Mouse (Mus musculus) kidney, embryonic 16.5 days (tissue): ENCODE measurements at regions not wholly inside any gene's neighbourhood (a gene's known extent, or its start where the extent isn't known, plus 50 kb on each side); places are given as distances from the start of the nearest gene placed in this dataset.

Experiments used
- ATAC-seq: fragments of 200-750 bp; cut with Nextera tagmentation; 2 replicates; pipeline ENCODE4 v1.8.0; 2017; ENCODE audit warnings: moderate TSS enrichment; ENCODE audit not compliant: low FRiP score, low TSS enrichment
- H3K27ac ChIP-seq: fragments of 300-500 bp; sonication (generic); 2 replicates; pipeline ENCODE4 v1.5.1; 2014; ENCODE audit warnings: low read length
- H3K27me3 ChIP-seq: fragments of 300-500 bp; sonication (generic); 2 replicates; pipeline ENCODE4 v1.6.1; 2014; ENCODE audit warnings: low read length, control low read depth, mixed read lengths; ENCODE audit not compliant: insufficient read depth
- H3K36me3 ChIP-seq: fragments of 300-500 bp; sonication (generic); 2 replicates; pipeline ENCODE4 v1.6.1; 2014; ENCODE audit warnings: low read length, control low read depth, mixed read lengths; ENCODE audit not compliant: insufficient read depth
- H3K4me1 ChIP-seq: fragments of 300-500 bp; sonication (generic); 2 replicates; pipeline ENCODE4 v1.6.1; 2014; ENCODE audit warnings: low read length, control low read depth, mixed read lengths; ENCODE audit not compliant: insufficient read depth
- H3K4me2 ChIP-seq: fragments of 300-500 bp; sonication (generic); replicated peaks from 2 replicates; pipeline ENCODE4 v1.6.1; 2014; ENCODE audit warnings: low read depth, low read length
- H3K4me3 ChIP-seq: fragments of 300-500 bp; sonication (generic); 2 replicates; pipeline ENCODE4 v1.5.1; 2014; ENCODE audit warnings: mild to moderate bottlenecking, low read length
- H3K9ac ChIP-seq: fragments of 300-500 bp; sonication (generic); replicated peaks from 2 replicates; pipeline ENCODE4 v1.6.1; 2014; ENCODE audit warnings: low read length
- H3K9me3 ChIP-seq: fragments of 300-500 bp; sonication (generic); 2 replicates; pipeline ENCODE4 v1.6.1; 2016; ENCODE audit warnings: low read length, control low read depth
- WGBS: fragments of 180-500 bp; shearing (Covaris S2); extraction: QIAGEN DNeasy Blood & Tissue Kit; methylation state at CpG from one replicate; pipeline ENCODE4 v1.1.7; 2014; 5-methylcytosine and 5-hydroxymethylcytosine counted together

DNA sequence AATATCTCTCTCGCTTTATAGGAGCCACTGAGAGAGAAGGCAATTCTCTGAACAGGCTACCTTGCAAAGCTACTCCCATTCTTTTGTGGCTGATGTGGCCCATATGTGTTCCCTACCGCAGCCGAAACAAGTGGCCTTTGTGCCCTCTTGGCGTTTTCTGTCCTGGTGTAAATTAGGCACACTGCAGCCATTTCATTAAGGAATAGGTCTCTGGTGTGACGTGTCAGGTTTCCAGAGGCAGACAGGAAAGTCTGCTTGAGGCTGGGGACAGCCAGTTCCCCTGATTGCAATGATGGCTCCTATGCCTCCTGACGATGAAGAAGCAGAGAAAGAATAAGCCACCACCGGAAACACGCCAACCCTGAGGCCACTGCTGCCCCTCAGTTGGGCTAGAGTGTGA is 59.3 kb upstream of the Bcor start:
- no peaks in the 10 kb centered on the region for H3K9me3 ChIP-seq
- H3K36me3 ChIP-seq, result no peaks in the 10 kb centered on the region
- ATAC-seq, result no peak
- H3K4me2 ChIP-seq, result no peak overlapping the region
- no peak overlapping the region for H3K4me3 ChIP-seq
- peaks cover 9% of the 10 kb centered on the region; the same call in 1 of the 2 replicates for H3K27me3 ChIP-seq
- H3K4me1 ChIP-seq, result no peaks in the 10 kb centered on the region
- no peak overlapping the region for H3K27ac ChIP-seq
- whole genome bisulfite sequencing, result 54% methylated on average over 8 of the region's 8 CpGs
- H3K9ac ChIP-seq, result no peak overlapping the region

GRCm38 (mm10) chrX:12224314-12224713 is 64.2 kb upstream of the Bcor start:
- WGBS, result 80% methylated on average over 4 of the region's 4 CpGs
- H3K4me2 ChIP-seq, result no peak overlapping the region
- H3K27ac ChIP-seq, result no peak overlapping the region
- no peak overlapping the region for H3K4me3 ChIP-seq
- no peak overlapping the region for H3K9ac ChIP-seq
- no peaks in the 10 kb centered on the region for H3K9me3 ChIP-seq
- H3K27me3 ChIP-seq, result peaks cover 18% of the 10 kb centered on the region; the same call in 1 of the 2 replicates
- no peaks in the 10 kb centered on the region for H3K36me3 ChIP-seq
- H3K4me1 ChIP-seq, result no peaks in the 10 kb centered on the region
- no peak for ATAC-seq

DNA sequence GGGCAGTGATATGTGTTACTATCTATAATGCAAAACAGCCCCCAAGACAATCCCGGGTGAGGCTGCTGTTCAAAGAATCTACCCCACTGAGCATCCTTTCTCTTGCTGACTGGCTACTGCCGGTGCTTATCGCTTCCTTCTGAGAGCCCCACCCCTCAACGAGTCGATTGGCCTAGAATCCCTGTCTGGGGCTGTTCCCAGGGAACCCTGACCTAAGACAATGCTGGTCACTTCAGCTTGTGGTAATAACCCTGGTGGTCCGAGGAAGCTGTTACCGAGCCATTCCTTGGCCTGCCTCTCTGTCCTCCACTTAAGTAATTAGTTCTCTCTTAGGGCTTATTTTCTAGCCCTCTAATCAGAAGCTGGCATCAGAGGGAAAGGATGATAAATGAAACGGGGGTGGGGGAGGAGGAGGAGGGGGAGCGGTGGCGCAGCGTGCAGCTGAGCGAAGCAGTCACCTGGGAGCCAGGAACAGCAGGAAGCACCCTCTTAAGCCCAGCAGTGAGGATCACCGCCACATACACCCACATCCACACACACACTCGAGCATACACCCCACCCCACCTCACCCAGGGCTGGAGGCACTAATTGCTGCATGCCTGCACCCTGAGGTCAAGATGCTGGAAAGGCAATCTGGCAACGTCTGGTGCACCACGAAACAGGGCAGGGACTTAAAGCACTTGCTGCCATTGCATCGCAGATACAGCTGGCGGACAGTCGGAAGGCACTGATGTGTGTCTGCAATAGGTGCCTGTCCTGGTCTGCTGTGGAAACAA is 65.1 kb upstream of the Bcor start:
- H3K4me2 ChIP-seq, result peak overlapping the region; percentile 44
- ATAC-seq, result 0 out of 2 replicates have a peak, but pooled peaks have one; percentile 67
- H3K27ac ChIP-seq, result no peak overlapping the region
- peaks cover 18% of the 10 kb centered on the region; the same call in 1 of the 2 replicates for H3K27me3 ChIP-seq
- WGBS, result 18% methylated on average over 18 of the region's 19 CpGs
- no peaks in the 10 kb centered on the region for H3K36me3 ChIP-seq
- peak overlapping the region; percentile 20 for H3K4me3 ChIP-seq
- H3K9ac ChIP-seq, result no peak overlapping the region
- no peaks in the 10 kb centered on the region for H3K9me3 ChIP-seq
- no peaks in the 10 kb centered on the region for H3K4me1 ChIP-seq

GRCm38 (mm10) chrX:12225892-12226206 is 65.7 kb upstream of the Bcor start:
- ATAC-seq, result no peak

DNA sequence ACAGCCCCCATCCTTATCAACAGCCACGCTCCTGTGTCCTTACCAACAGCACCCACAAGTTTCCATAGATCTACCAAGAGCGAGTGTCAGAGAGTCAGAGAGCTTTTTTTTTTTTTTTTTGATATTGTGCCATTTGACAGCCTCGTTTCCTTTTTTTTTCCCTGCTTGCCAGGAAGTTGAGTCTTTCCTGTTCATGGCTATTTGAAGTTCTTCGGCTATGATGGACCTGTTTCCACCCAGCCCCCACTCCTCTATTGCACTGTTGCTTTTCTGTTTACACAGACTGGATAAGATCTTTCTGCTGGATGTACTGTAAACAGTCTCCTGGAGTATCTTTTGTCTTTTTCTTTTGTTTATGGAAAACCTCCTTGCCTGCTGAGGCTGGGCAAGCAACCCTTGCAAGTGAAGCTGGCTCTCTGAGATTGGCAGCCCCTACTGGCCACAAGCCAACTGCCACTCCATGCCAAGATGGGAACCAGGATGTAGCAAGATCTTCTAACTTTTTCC is 80.4 kb upstream of the Bcor start:
- no peak for ATAC-seq
- WGBS, result 54% methylated on average over 4 of the region's 4 CpGs
- Histone ChIP-seq H3K27ac (no peak overlapping the region), H3K4me2 (no peak overlapping the region), H3K36me3 (no peaks in the 10 kb centered on the region), H3K27me3 (no peaks in the 10 kb centered on the region), H3K4me1 (no peaks in the 10 kb centered on the region), H3K9ac (no peak overlapping the region), H3K4me3 (no peak overlapping the region), H3K9me3 (no peaks in the 10 kb centered on the region)

More at GRCm38 (mm10) chrX:12225892-12226206, 65.7 kb upstream of the Bcor start:
- H3K27ac ChIP-seq, result no peak overlapping the region
- no peaks in the 10 kb centered on the region for H3K4me1 ChIP-seq
- H3K9ac ChIP-seq, result no peak overlapping the region
- no peaks in the 10 kb centered on the region for H3K9me3 ChIP-seq
- peak overlapping the region; percentile 20; the same call in 1 of the 2 replicates for H3K4me3 ChIP-seq
- H3K4me2 ChIP-seq, result peak overlapping the region; percentile 44
- 14% methylated on average over 3 of the region's 3 CpGs for WGBS
- H3K36me3 ChIP-seq, result no peaks in the 10 kb centered on the region
- peaks cover 18% of the 10 kb centered on the region; the same call in 1 of the 2 replicates for H3K27me3 ChIP-seq

- Histone ChIP-seq H3K27me3 (no peaks in the 10 kb centered on the region), H3K36me3 (no peaks in the 10 kb centered on the region), H3K4me1 (no peaks in the 10 kb centered on the region), H3K27ac (no peak overlapping the region), H3K4me2 (no peak overlapping the region), H3K9ac (no peak overlapping the region), H3K4me3 (no peak overlapping the region), H3K9me3 (no peaks in the 10 kb centered on the region)
- ATAC-seq, result no peak
- WGBS, result 53% methylated on average over 4 of the region's 4 CpGs
Measured at GRCm38 (mm10) chrX:12241751-12242150, 81.6 kb upstream of the Bcor start.

GRCm38 (mm10) chrX:12249071-12249470 is 88.9 kb upstream of the Bcor start:
- WGBS, result 47% methylated on average over 4 of the region's 4 CpGs

GRCm38 (mm10) chrX:12249911-12250310 is 89.8 kb upstream of the Bcor start:
- H3K9ac ChIP-seq, result no peak overlapping the region
- no peaks in the 10 kb centered on the region for H3K4me1 ChIP-seq
- H3K9me3 ChIP-seq, result no peaks in the 10 kb centered on the region
- H3K27ac ChIP-seq, result no peak overlapping the region
- no peak overlapping the region for H3K4me2 ChIP-seq
- WGBS, result 86% methylated on average over 4 of the region's 4 CpGs
- ATAC-seq, result no peak
- no peak overlapping the region for H3K4me3 ChIP-seq
- H3K27me3 ChIP-seq, result no peaks in the 10 kb centered on the region; the same call in 1 of the 2 replicates
- H3K36me3 ChIP-seq, result no peaks in the 10 kb centered on the region

More at GRCm38 (mm10) chrX:12249071-12249470, 88.9 kb upstream of the Bcor start:
- H3K4me3 ChIP-seq, result no peak overlapping the region
- no peak overlapping the region for H3K9ac ChIP-seq
- H3K36me3 ChIP-seq, result no peaks in the 10 kb centered on the region
- no peaks in the 10 kb centered on the region for H3K4me1 ChIP-seq
- no peak overlapping the region for H3K4me2 ChIP-seq
- no peak overlapping the region for H3K27ac ChIP-seq
- H3K9me3 ChIP-seq, result no peaks in the 10 kb centered on the region
- no peaks in the 10 kb centered on the region; the same call in 1 of the 2 replicates for H3K27me3 ChIP-seq
- no peak for ATAC-seq

DNA sequence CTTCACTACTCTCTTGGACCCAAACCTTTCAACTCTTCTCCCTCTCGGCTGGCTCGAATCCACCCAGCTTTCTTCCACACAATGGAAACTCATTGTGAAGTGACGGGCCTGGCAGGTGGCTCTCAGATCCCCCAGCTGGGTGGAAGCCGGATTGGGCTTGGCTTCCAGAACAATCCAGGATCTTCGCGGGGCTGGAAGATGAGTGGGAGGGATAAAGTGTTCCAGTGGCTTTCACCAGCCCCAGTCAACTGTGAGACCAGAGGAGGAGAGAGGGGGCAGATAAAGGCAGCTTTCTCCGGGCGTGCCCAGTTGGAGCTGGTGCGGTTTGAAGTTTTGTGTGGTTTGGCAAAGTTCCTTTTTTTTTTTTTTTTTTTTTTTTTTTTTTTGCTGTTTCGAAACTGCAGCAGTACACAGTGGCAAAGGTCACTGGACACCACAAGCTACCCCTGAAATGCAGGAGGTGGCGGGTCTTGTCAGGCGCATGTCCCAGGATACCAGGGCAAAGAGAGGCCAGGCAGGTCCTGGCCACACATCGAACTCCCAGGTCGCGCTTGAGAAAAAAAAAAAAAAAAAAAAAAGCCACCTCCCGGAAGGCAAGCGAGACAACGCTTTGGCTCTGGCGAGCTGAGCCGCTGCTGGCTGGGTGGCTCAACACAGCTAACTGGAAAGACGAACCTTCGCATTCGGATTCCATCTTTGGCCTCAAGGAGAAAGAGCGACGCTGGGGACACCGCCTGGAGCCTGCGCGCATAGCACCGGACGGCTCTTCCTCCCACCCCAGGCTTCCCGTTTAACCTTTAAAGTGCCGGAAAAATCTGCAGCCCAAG is 91.9 kb upstream of the Bcor start:
- peak; percentile 83 for ATAC-seq
- 18% methylated on average over 32 of the region's 32 CpGs for WGBS
- H3K9me3 ChIP-seq, result no peaks in the 10 kb centered on the region
- H3K27ac ChIP-seq, result no peak overlapping the region
- peak overlapping the region; percentile 43 for H3K4me3 ChIP-seq
- H3K9ac ChIP-seq, result peak overlapping the region; percentile 59
- H3K4me2 ChIP-seq, result peak overlapping the region; percentile 63
- H3K27me3 ChIP-seq, result peaks cover under 1% of the 10 kb centered on the region; the same call in 1 of the 2 replicates
- H3K4me1 ChIP-seq, result no peaks in the 10 kb centered on the region
- H3K36me3 ChIP-seq, result no peaks in the 10 kb centered on the region
